16 mouse cellular contexts compared by ENCODE assay signal in genomic region chr7:66184026-66184425, GRCm38 (mm10).
"Had no signal": no experiment of that assay in that cellular context is flagged by ENCODE, and none has a peak within 500 bp of the region (broad histone marks: within the 10 kb centered on the region; RNA-seq: fewer than 3 reads in every experiment).

No protein-coding gene starts in this region.

- H3K9ac ChIP-seq: limb, embryonic 13.5 days; liver, embryonic 15.5 days; midbrain, embryonic 13.5 days; stomach, embryonic 15.5 days had no signal

- H3K27ac ChIP-seq: limb, embryonic 13.5 days; liver, embryonic 15.5 days; macrophage; midbrain, embryonic 13.5 days; stomach, embryonic 15.5 days had no signal

- H3K4me2 ChIP-seq: limb, embryonic 13.5 days; liver, embryonic 15.5 days; midbrain, embryonic 13.5 days; stomach, embryonic 15.5 days had no signal

- DNase-seq: kidney, adult 18-20 months; kidney, adult 9 months; kidney, postnatal 14 days; kidney, postnatal 4 days; left cerebral cortex, postnatal 4 days; right cerebral cortex, adult 18-20 months; right cerebral cortex, postnatal 14 days; right cerebral cortex, postnatal 4 days; spleen, adult 18-20 months; thymus, postnatal 36 days had no signal

- H3K27me3 ChIP-seq: limb, embryonic 13.5 days; midbrain, embryonic 13.5 days; stomach, embryonic 15.5 days had no signal

- H3K4me3 ChIP-seq: limb, embryonic 13.5 days; liver, embryonic 15.5 days; midbrain, embryonic 13.5 days; stomach, embryonic 15.5 days had no signal

- H3K9me3 ChIP-seq: limb, embryonic 13.5 days; liver, embryonic 15.5 days; midbrain, embryonic 13.5 days; stomach, embryonic 15.5 days had no signal

- H3K36me3 ChIP-seq: limb, embryonic 13.5 days; liver, embryonic 15.5 days; midbrain, embryonic 13.5 days; stomach, embryonic 15.5 days had no signal

- ATAC-seq: intestine, embryonic 16.5 days; midbrain, embryonic 13.5 days had no signal

- H3K4me1 ChIP-seq: midbrain, embryonic 13.5 days; stomach, embryonic 15.5 days had no signal
